Mouse (Mus musculus): ENCODE data around the gene Sec62. TPM values are rescaled to one million over a fixed set of nuclear protein-coding genes. Genes with fewer than 3 reads are reported as not detected.

Gene Sec62
- polyA plus RNA-seq (2012; rRNA removed; ENCODE audit: low replicate concordance): 2.6 and 3.5 TPM in 2 replicates

GRCm38 (mm10) chr3:30792737-30793402 lies at the start of gene Sec62:
TSS of gene Sec62 (plus strand) at chr3:30792875.

GRCm38 (mm10) chr3:30746006-30746405 lies 46.7 kb upstream of the Sec62 start, which contains the start of gene Samd7:
TSS of gene Samd7 (plus strand) at chr3:30746293.

GRCm38 (mm10) chr3:30855604-30856458 lies 63.2 kb downstream of the Sec62 start, which contains the start of gene Gpr160:
TSS of gene Gpr160 (plus strand) at chr3:30855950.

Other genes starting within 250 kb of the Sec62 start
- gene Mecom, start 244.9 kb upstream of the Sec62 start, polyA plus RNA-seq (2012; rRNA removed; ENCODE audit: low replicate concordance): 0.41 and 2.6 TPM in 2 replicates
- not detected in 2 replicates for gene Actrt3, start 192.9 kb upstream of the Sec62 start, polyA plus RNA-seq (2012; rRNA removed; ENCODE audit: low replicate concordance)
- gene Mynn, start 190.8 kb upstream of the Sec62 start, polyA plus RNA-seq (2012; rRNA removed; ENCODE audit: low replicate concordance): 2.3 TPM in 2 replicates
- gene Lrriq4, start 148.4 kb upstream of the Sec62 start, polyA plus RNA-seq (2012; rRNA removed; ENCODE audit: low replicate concordance): not detected in 2 replicates
- gene Lrrc34, start 145.0 kb upstream of the Sec62 start, polyA plus RNA-seq (2012; rRNA removed; ENCODE audit: low replicate concordance): not detected in 2 replicates
- gene Lrrc31, start 93.0 kb upstream of the Sec62 start, polyA plus RNA-seq (2012; rRNA removed; ENCODE audit: low replicate concordance): 1.3 and 4.3 TPM in 2 replicates
- not detected in 2 replicates for gene Samd7, start 46.6 kb upstream of the Sec62 start, polyA plus RNA-seq (2012; rRNA removed; ENCODE audit: low replicate concordance)
- 15.5 and 39.5 TPM in 2 replicates for gene Gpr160, start 63.1 kb downstream of the Sec62 start, polyA plus RNA-seq (2012; rRNA removed; ENCODE audit: low replicate concordance)
- 8.0 and 14.0 TPM in 2 replicates for gene Phc3, start 176.5 kb downstream of the Sec62 start, polyA plus RNA-seq (2012; rRNA removed; ENCODE audit: low replicate concordance)
- 3.4 and 5.8 TPM in 2 replicates for gene Prkci, start 202.9 kb downstream of the Sec62 start, polyA plus RNA-seq (2012; rRNA removed; ENCODE audit: low replicate concordance)

Measured in duodenum, adult 2 months (tissue).